In genomic region chr2:68364181-68364900, GRCm38 (mm10) we compare ENCODE assay signal across 8 mouse cellular contexts.
DNase-seq lines count a peak whose midpoint lies in the region; ATAC-seq and TF ChIP-seq lines count a peak whose summit lies in the region.
"Had no signal": no experiment of that assay in that cellular context is flagged by ENCODE, and none has a peak within 500 bp of the region (broad histone marks: within the 10 kb centered on the region; RNA-seq: fewer than 3 reads in every experiment).

No protein-coding gene starts in this region.

- H3K9ac ChIP-seq in limb, embryonic 11.5 days (ENCODE audit: low read length) = no peak overlapping the region
- H3K9ac ChIP-seq in midbrain, postnatal 0 days (replicated peaks; ENCODE audit: low read length, poor library complexity, severe bottlenecking) = no peak overlapping the region

- ATAC-seq in limb, embryonic 11.5 days (ENCODE audit: insufficient number of reproducible peaks, low FRiP score, low TSS enrichment, low read depth) = 0 out of 2 replicates have a peak, but pooled peaks have one; percentile 46
- ATAC-seq in midbrain, postnatal 0 days (ENCODE audit: low FRiP score) = peak; percentile 45; the same call in 1 of the 2 replicates

- no peaks in the 10 kb centered on the region for H3K9me3 ChIP-seq in limb, embryonic 11.5 days (ENCODE audit: control insufficient read depth, low read length)
- H3K9me3 ChIP-seq in midbrain, postnatal 0 days (ENCODE audit: low read length) = no peaks in the 10 kb centered on the region

- H3K27ac ChIP-seq in limb, embryonic 11.5 days (replicated peaks; ENCODE audit: low read depth, low read length) = no peak overlapping the region
- H3K27ac ChIP-seq in midbrain, postnatal 0 days (ENCODE audit: low read depth, low read length) = no peak overlapping the region

- H3K27me3 ChIP-seq in limb, embryonic 11.5 days (ENCODE audit: control insufficient read depth, insufficient read depth, low read length) = no peaks in the 10 kb centered on the region
- H3K27me3 ChIP-seq in midbrain, postnatal 0 days (ENCODE audit: insufficient read depth, low read length) = no peaks in the 10 kb centered on the region

- peaks cover 5% of the 10 kb centered on the region; the same call in 1 of the 2 replicates for H3K4me1 ChIP-seq in limb, embryonic 11.5 days (ENCODE audit: control insufficient read depth, insufficient read depth, low read length)
- H3K4me1 ChIP-seq in midbrain, postnatal 0 days (ENCODE audit: insufficient read depth, low read length) = no peaks in the 10 kb centered on the region

- no peak overlapping the region for H3K4me3 ChIP-seq in limb, embryonic 11.5 days (ENCODE audit: low read depth, low read length)
- H3K4me3 ChIP-seq in midbrain, postnatal 0 days (ENCODE audit: low read depth, low read length) = no peak overlapping the region
- H3K4me3 ChIP-seq: myocyte had no signal

- peak; percentile 46 for DNase-seq in T-cell, adult 2 months (ENCODE audit: low spot score)
- peak; percentile 53 to 58 for DNase-seq in cerebellum, adult 18-20 months
- peak; percentile 56 for DNase-seq in forelimb bud, embryonic 11.5 days (ENCODE audit: low read depth, low spot score)
- peak; percentile 55 for DNase-seq in kidney, adult 11 months
- peak; percentile 64 for DNase-seq in limb, embryonic 11.5 days (ENCODE audit: low spot score)
- peak; percentile 81 for DNase-seq in midbrain, postnatal 0 days (ENCODE audit: low spot score)
- DNase-seq in thymus, postnatal 4 days = peak; percentile 65

- H3K36me3 ChIP-seq in limb, embryonic 11.5 days (ENCODE audit: control insufficient read depth, insufficient read depth, low read length) = no peaks in the 10 kb centered on the region
- no peaks in the 10 kb centered on the region for H3K36me3 ChIP-seq in midbrain, postnatal 0 days (ENCODE audit: insufficient read depth, low read length)

- no peak overlapping the region for H3K4me2 ChIP-seq in limb, embryonic 11.5 days (ENCODE audit: low read depth, severe bottlenecking)
- peak overlapping the region; percentile 5; the same call in 1 of the 2 replicates for H3K4me2 ChIP-seq in midbrain, postnatal 0 days (ENCODE audit: low read depth, low read length, poor library complexity, severe bottlenecking)

- WGBS in limb, embryonic 11.5 days = 30% methylated on average over 12 of the region's 12 CpGs
- WGBS in midbrain, postnatal 0 days = 17% methylated on average over 12 of the region's 12 CpGs

- peak; percentile 88 for TF ChIP-seq CTCF in midbrain, postnatal 0 days (IDR thresholded peaks at IDR 0.05)
